Mouse (Mus musculus) brain, embryonic 14.5 days (tissue): ENCODE results near the gene Lrrc55.

Experiments used
- CTCF ChIP-seq: fragments of 200-500 bp; IDR thresholded peaks from 2 replicates; pipeline ENCODE4 v1.5.1; 2012; ENCODE audit warnings: inconsistent platforms, mild to moderate bottlenecking, moderate library complexity, borderline replicate concordance; ENCODE audit not compliant: insufficient read depth, insufficient read length; ENCODE audit errors: extremely low read depth
- POLR2A ChIP-seq: fragments of 200-500 bp; IDR thresholded peaks from 2 replicates; pipeline ENCODE4 v1.6.1; 2012; ENCODE audit warnings: mild to moderate bottlenecking, inconsistent platforms, borderline replicate concordance; ENCODE audit not compliant: poor library complexity, insufficient read depth, insufficient read length, severe bottlenecking; ENCODE audit errors: extremely low read depth

GRCm38 (mm10) chr2:85246506-85247082, 49.6 kb upstream of the Lrrc55 start:
- TF ChIP-seq POLR2A (no peak), CTCF (peak; percentile 98)
